Mouse (Mus musculus) yolk sac, embryonic 10.5 days (tissue): ENCODE measurements around the gene Gas6.

Experiments
- DNase-seq: peaks from one replicate; pipeline ENCODE4 v3.0.0-alpha.2; 2017; ENCODE audit warnings: low spot score

Gene Gas6

GRCm38 (mm10) chr8:13493858-13494631, at the start of gene Gas6:
Gas6 (minus strand) TSS chr8:13494490.
- peak; percentile 64 for DNase-seq

- DNase-seq, result no peak
Measured at GRCm38 (mm10) chr8:13541526-13541925, 47.2 kb upstream of the Gas6 start.

- DNase-seq, result no peak
Measured at GRCm38 (mm10) chr8:13540122-13540521, 45.8 kb upstream of the Gas6 start.

- peak; percentile 26 for DNase-seq
Measured at GRCm38 (mm10) chr8:13538821-13539220, 44.5 kb upstream of the Gas6 start.

GRCm38 (mm10) chr8:13537102-13537501, 42.8 kb upstream of the Gas6 start:
- no peak for DNase-seq

GRCm38 (mm10) chr8:13533123-13533522, 38.8 kb upstream of the Gas6 start:
- no peak for DNase-seq

- no peak for DNase-seq
Measured at GRCm38 (mm10) chr8:13531602-13532171, 37.4 kb upstream of the Gas6 start.

GRCm38 (mm10) chr8:13530941-13531340, 36.7 kb upstream of the Gas6 start:
- DNase-seq, result no peak

- DNase-seq, result no peak
Measured at GRCm38 (mm10) chr8:13530401-13530800, 36.1 kb upstream of the Gas6 start.

- no peak for DNase-seq
Measured at GRCm38 (mm10) chr8:13529891-13530316, 35.6 kb upstream of the Gas6 start.

- peak; percentile 30 for DNase-seq
Measured at GRCm38 (mm10) chr8:13529011-13529840, 34.9 kb upstream of the Gas6 start.

GRCm38 (mm10) chr8:13521392-13521791, 27.1 kb upstream of the Gas6 start:
- DNase-seq, result peak; percentile 45

GRCm38 (mm10) chr8:13520349-13520748, 26.1 kb upstream of the Gas6 start:
- DNase-seq, result no peak

GRCm38 (mm10) chr8:13519503-13519902, 25.2 kb upstream of the Gas6 start:
- no peak for DNase-seq

GRCm38 (mm10) chr8:13517284-13517781, 23.0 kb upstream of the Gas6 start:
- no peak for DNase-seq

- DNase-seq, result no peak
Measured at GRCm38 (mm10) chr8:13516728-13517127, 22.4 kb upstream of the Gas6 start.

GRCm38 (mm10) chr8:13516011-13516442, 21.7 kb upstream of the Gas6 start:
- DNase-seq, result no peak

- no peak for DNase-seq
Measured at GRCm38 (mm10) chr8:13513556-13514370, 19.5 kb upstream of the Gas6 start.

- DNase-seq, result no peak
Measured at GRCm38 (mm10) chr8:13512677-13513076, 18.4 kb upstream of the Gas6 start.

GRCm38 (mm10) chr8:13512016-13512415, 17.7 kb upstream of the Gas6 start:
- DNase-seq, result no peak

GRCm38 (mm10) chr8:13507284-13507937, 13.1 kb upstream of the Gas6 start:
- no peak for DNase-seq
